Mouse (Mus musculus) left cerebral cortex, adult 2 months (tissue): Measurements from ENCODE around the gene Lrrc40. TPM values are rescaled to one million over a fixed set of nuclear protein-coding genes. Genes with fewer than 3 reads are reported as not detected.
"Not testable (repeated sequence)": the region's sequence is repeated elsewhere in the genome, so short reads cannot be mapped to it uniquely, and the experiment has no call there.

Experiments used
- DNase-seq, 2 experiments: peaks; one replicate each; pipeline ENCODE4 v3.0.0; 2021 to 2022; ENCODE audit warnings: low spot score in 2 of 2, mixed read lengths in 1 of 2; ENCODE audit errors: extremely low spot score in 1 of 2
- H3K27ac ChIP-seq: fragments of 200-600 bp; 2 replicates; pipeline ENCODE4 v1.8.1; 2022
- H3K4me3 ChIP-seq: fragments of 200-600 bp; 2 replicates; pipeline ENCODE4 v1.8.1; 2022
- CTCF ChIP-seq: fragments of 200-600 bp; IDR thresholded peaks from 2 replicates; pipeline ENCODE4 v1.8.1; 2022; ENCODE audit warnings: antibody characterized with exemption, mild to moderate bottlenecking, moderate library complexity
- intact Hi-C: fragments of 180-260 bp; cut with DNase I; formaldehyde crosslinking; loops from one replicate; pipeline ENCODE4 v1.15.1; 2025
- total RNA-seq, 2 experiments: library from RNA; stranded (reverse); gene quantifications; 2 replicates each; pipeline ENCODE4 v1.2.3; 2021

Lrrc40 gene
- total RNA-seq, 2 experiments from 2014 or later: 26.6 to 27.7 TPM

DNA sequence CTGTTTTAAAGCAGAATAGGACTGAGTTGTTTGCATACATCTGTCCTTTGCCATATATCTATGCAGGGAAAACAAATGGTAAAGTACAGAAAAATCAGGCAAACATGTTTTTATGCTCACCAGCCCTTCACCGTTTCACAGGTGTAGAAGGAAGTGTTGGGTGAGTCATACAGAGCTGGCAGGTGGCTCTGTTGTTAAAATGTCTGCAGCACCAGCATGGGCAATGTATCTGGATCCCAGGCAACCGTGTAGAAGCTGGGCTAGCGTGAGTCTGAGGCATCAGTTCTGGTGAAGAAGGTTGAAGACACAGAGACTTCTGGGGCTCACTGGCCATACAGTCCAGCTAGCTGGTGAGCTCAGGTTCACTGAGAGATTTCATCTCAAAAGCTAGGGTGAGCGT, 57.5 kb downstream of the Lrrc40 start:
- DNase-seq: no peak
- no peak overlapping the region for H3K27ac ChIP-seq
- intact Hi-C loops: no loop called here

DNA sequence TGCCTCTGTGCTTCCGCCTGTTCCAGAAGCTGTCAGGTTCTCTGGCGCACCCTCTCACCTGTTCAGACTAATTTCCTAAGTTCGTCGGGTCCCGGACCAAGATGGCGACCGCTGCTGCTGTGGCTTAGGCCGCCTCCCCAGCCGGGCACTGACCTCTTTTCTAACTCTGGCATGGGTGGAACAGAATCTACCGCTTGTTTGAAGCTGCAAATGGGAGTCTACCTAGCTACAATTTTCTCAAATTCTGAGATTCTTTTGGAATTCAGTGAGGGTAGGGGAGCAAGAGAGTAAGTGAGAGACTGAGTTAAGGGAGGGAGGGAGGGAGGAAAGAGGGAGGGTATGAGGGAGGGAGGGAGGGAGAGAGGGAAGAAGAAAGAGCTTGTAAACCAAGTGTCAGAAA, 65.6 kb downstream of the Lrrc40 start:
- H3K27ac ChIP-seq, H3K4me3 ChIP-seq, DNase-seq, intact Hi-C loops: not testable (repeated sequence)

More for the DNA sequence above, 57.5 kb downstream of the Lrrc40 start:
- no peak for TF ChIP-seq CTCF
- no peak overlapping the region for H3K4me3 ChIP-seq

DNA sequence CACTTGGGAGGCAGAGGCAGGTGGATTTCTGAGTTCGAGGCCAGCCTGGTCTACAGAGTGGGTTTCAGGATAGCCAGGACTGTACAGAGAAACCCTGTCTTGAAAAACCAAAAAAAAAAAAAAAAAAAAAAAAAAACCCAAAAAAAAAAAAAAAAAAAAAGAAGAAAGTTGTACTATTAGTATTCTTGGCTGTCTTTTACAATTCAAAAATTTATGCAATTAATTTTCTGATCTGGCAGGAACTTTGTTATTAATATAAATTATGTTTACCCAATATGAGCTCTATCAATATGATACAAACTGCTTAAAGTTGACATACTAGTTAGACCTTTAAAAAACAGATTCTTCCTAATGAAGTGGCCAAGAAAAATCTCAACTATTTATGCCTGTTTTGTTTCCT, 66.1 kb downstream of the Lrrc40 start:
- H3K27ac ChIP-seq, H3K4me3 ChIP-seq, DNase-seq, intact Hi-C loops: not testable (repeated sequence)

DNA sequence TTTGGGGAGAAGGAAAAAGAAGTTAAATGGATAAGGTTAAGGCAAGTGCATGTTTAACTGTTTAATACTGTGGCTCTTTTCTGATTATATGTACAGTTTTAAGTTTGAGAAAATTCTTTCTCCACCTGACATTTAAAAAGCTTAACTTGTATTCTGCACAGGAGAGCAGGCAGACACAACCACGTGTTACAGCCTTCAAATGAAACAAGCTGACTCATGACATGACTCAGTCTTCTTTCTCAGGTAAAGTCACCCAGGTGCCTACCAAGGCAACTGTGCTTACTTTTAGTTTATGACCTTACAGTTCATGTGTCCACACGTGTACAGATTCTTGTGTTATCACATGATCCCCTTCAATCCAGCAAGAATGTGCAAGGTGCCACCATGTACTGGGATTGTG, 67.0 kb downstream of the Lrrc40 start:
- Histone ChIP-seq H3K27ac (no peak overlapping the region), H3K4me3 (no peak overlapping the region)
- DNase-seq: no peak
- intact Hi-C loops: no loop called here
- no peak for TF ChIP-seq CTCF

DNA sequence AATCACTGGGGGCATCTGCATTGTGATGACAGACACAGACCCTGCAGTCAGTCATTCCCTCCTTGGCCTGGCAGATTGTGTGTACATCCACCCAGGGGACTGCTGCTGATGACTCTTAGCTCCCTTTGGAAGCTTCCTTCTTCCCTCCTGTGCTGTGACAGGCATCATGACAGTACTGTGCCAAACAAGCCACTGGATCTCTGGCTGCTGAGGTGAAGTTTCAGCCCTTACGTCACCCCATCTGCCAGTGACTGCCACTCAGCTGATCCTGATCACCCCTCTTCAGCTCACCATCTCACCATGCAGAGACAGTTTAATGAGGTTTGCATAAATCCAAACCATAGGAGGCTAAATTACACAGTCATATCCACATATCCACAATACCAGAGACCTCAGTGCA, 68.8 kb downstream of the Lrrc40 start:
- Histone ChIP-seq H3K4me3 (no peak overlapping the region), H3K27ac (no peak overlapping the region)
- intact Hi-C loops: no loop called here
- TF ChIP-seq CTCF: no peak
- DNase-seq: no peak

Other genes with a start within 250 kb of the Lrrc40 start
- gene Cth, start 111.6 kb upstream of the Lrrc40 start, total RNA-seq: 1 to 10 TPM; 5.4 to 6.9 TPM
- 100 to 1,000 TPM; 102 to 103 TPM for gene Ankrd13c, start 89.4 kb upstream of the Lrrc40 start, total RNA-seq
- 100 to 1,000 TPM; 181 to 183 TPM for gene Srsf11, start within 50 bp of the Lrrc40 start, total RNA-seq